Mouse (Mus musculus): Measurements from ENCODE around the gene Pecam1.

DNA sequence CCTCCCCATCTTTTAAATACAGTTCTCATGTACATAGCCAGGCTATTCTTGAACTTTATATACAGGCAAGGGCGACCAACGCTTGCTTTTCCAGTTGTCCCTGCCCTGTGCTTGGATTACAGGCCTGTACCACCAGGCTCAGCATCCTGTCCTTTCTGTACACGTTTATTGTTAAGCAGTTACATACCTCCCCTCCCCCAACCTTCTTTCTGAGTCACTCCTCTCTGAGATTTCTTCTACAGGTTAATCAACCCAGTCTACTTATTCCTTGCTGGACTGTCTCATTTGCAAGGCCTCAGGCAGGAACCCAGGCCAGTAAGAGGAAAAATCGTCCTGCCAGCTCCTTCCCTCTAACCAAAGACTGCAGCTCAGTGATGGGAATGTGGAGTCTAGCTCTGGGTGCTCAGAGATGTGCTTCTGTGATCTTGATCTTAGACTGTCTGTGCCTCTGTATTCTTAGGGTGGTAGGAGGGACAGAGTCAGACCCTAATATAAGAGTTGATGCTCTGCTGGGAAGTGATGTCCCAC is 79.4 kb downstream of the Pecam1 start:
- TF ChIP-seq POLR2A (IDR thresholded peaks at IDR 0.05; ENCODE audit: insufficient read depth, low read depth, low read length) (no peak), CTCF (IDR thresholded peaks at IDR 0.05; ENCODE audit: insufficient read depth, low read depth, low read length) (no peak)

Data from olfactory bulb, adult 2 months (tissue).